Mouse (Mus musculus) kidney, postnatal 0 days (tissue): ENCODE measurements around the gene Fbxl2. TPM values are rescaled to one million over a fixed set of nuclear protein-coding genes. Genes with fewer than 3 reads are reported as not detected.

Experiments
- ATAC-seq: fragments of 200-750 bp; cut with Nextera tagmentation; replicated peaks from 2 replicates; pipeline ENCODE4 v1.8.0; 2017; ENCODE audit warnings: low read depth, moderate number of reproducible peaks, moderate TSS enrichment, moderate library complexity; ENCODE audit not compliant: low FRiP score
- DNase-seq: peaks from one replicate; pipeline ENCODE4 v3.0.0-alpha.2; 2016; ENCODE audit warnings: low spot score
- H3K27ac ChIP-seq: fragments of 300-500 bp; sonication (generic); 2 replicates; pipeline ENCODE4 v1.5.1; 2014; ENCODE audit warnings: mild to moderate bottlenecking
- H3K27me3 ChIP-seq: fragments of 300-500 bp; sonication (generic); 2 replicates; pipeline ENCODE4 v1.6.1; 2014; ENCODE audit warnings: low read length, mixed read lengths; ENCODE audit not compliant: insufficient read depth
- H3K36me3 ChIP-seq: fragments of 300-500 bp; sonication (generic); 2 replicates; pipeline ENCODE4 v1.6.1; 2014; ENCODE audit warnings: low read length, mixed read lengths; ENCODE audit not compliant: insufficient read depth
- H3K4me1 ChIP-seq: fragments of 300-500 bp; sonication (generic); replicated peaks from 2 replicates; pipeline ENCODE4 v1.6.1; 2014; ENCODE audit warnings: antibody characterized with exemption, low read length, mixed read lengths; ENCODE audit not compliant: insufficient read depth
- H3K4me2 ChIP-seq: fragments of 300-500 bp; sonication (generic); 2 replicates; pipeline ENCODE4 v1.6.1; 2014; ENCODE audit warnings: mild to moderate bottlenecking, low read length, moderate library complexity, mixed read lengths
- H3K4me3 ChIP-seq: fragments of 300-500 bp; sonication (generic); replicated peaks from 2 replicates; pipeline ENCODE4 v1.5.1; 2014; ENCODE audit warnings: low read depth, low read length
- H3K9ac ChIP-seq: fragments of 300-500 bp; sonication (generic); 2 replicates; pipeline ENCODE4 v1.6.1; 2014; ENCODE audit warnings: low read depth, low read length
- H3K9me3 ChIP-seq: fragments of 300-500 bp; sonication (generic); replicated peaks from 2 replicates; pipeline ENCODE4 v1.6.1; 2016; ENCODE audit warnings: low read length, inconsistent platforms, mixed read lengths
- CTCF ChIP-seq: IDR thresholded peaks from 2 replicates; pipeline ENCODE4 v1.5.1; 2016; ENCODE audit warnings: antibody characterized with exemption, low read depth, mild to moderate bottlenecking, moderate library complexity
- WGBS: fragments of 180-500 bp; shearing (Covaris S2); extraction: QIAGEN DNeasy Blood & Tissue Kit; methylation state at CpG from one replicate; pipeline ENCODE4 v1.1.7; 2014; 5-methylcytosine and 5-hydroxymethylcytosine counted together
- polyA plus RNA-seq: library from polyadenylated mRNA; unstranded; fragments of >200 nt; fragmentation: Nextera tagmentation; extraction: Ambion mirVana; gene quantifications from 2 replicates; pipeline ENCODE4 v1.2.1, GENCODE M21; 2015

Fbxl2 gene
- polyA plus RNA-seq, 1 experiment from 2014 or later: 2.8 TPM

DNA sequence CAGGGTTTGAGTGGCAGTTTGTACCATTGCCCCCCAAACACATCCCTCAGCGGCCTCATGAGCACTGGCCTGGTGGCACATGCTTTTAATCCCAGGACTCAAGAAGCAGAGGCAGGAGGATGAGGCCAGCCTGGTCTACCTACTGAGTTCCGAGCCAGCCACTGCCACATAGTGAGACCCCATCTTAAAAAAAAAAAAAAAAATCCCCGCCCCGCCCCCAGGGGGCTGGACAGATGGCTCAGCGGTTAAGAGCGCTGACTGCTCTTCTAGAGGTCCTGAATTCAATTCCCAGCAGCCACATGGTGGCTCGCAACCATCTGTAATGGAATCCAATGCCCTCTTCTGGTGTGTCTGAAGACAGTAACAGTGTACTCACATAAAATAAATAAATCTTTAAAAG lies 4.1 kb upstream of the Fbxl2 start:
- no peak overlapping the region for H3K9ac ChIP-seq
- H3K4me3 ChIP-seq: no peak overlapping the region
- no peak overlapping the region for H3K27ac ChIP-seq
- ATAC-seq (no peak), DNase-seq (no peak)
- no peak overlapping the region for H3K4me2 ChIP-seq
- no peaks in the 10 kb centered on the region for H3K4me1 ChIP-seq
- H3K9me3 ChIP-seq: no peaks in the 10 kb centered on the region
- H3K27me3 ChIP-seq: no peaks in the 10 kb centered on the region
- H3K36me3 ChIP-seq: no peaks in the 10 kb centered on the region
- TF ChIP-seq CTCF: no peak
- 84% methylated on average over 7 of the region's 7 CpGs for WGBS

- no peak for DNase-seq
- H3K4me2 ChIP-seq: no peak overlapping the region
- no peak for ATAC-seq
- H3K27me3 ChIP-seq: no peaks in the 10 kb centered on the region
- no peak overlapping the region for H3K27ac ChIP-seq
- H3K9ac ChIP-seq: no peak overlapping the region
- WGBS: 88% methylated on average over 7 of the region's 7 CpGs
- no peaks in the 10 kb centered on the region for H3K36me3 ChIP-seq
- H3K4me3 ChIP-seq: no peak overlapping the region
- TF ChIP-seq CTCF: no peak
- no peaks in the 10 kb centered on the region for H3K4me1 ChIP-seq
- no peaks in the 10 kb centered on the region for H3K9me3 ChIP-seq
Observed at GRCm38 (mm10) chr9:114046676-114047075, 685 bp upstream of the Fbxl2 start.

DNA sequence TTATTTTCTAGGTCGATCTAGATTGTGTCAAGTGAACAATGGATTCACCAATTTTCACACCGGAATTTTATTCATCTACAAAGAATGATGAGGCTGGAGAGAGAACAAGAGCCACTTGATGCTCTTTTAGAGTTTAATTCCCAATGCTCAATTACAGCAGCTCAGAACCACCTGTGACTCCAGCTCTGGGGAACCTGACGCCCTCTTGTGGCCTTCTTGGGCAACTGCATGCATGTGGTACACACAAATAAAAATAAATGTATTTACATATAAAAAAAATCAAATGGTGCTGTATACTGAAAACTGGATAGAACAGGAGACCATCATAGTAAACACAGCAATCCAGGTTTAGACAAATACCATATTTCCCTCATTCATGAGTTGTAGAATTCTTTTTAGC lies 1.5 kb downstream of the Fbxl2 start:
- Histone ChIP-seq H3K36me3 (no peaks in the 10 kb centered on the region), H3K27me3 (no peaks in the 10 kb centered on the region), H3K4me3 (no peak overlapping the region), H3K4me2 (no peak overlapping the region), H3K4me1 (no peaks in the 10 kb centered on the region), H3K9ac (no peak overlapping the region), H3K9me3 (no peaks in the 10 kb centered on the region), H3K27ac (no peak overlapping the region)
- TF ChIP-seq CTCF: peak; percentile 69
- ATAC-seq (no peak), DNase-seq (no peak)
- WGBS: 53% methylated on average over 3 of the region's 3 CpGs

GRCm38 (mm10) chr9:114042490-114042889 lies 3.5 kb downstream of the Fbxl2 start:
- no peak overlapping the region for H3K4me2 ChIP-seq
- no peak overlapping the region for H3K27ac ChIP-seq
- H3K27me3 ChIP-seq: no peaks in the 10 kb centered on the region
- H3K9me3 ChIP-seq: no peaks in the 10 kb centered on the region
- 48% methylated on average over 6 of the region's 6 CpGs for WGBS
- ATAC-seq (no peak), DNase-seq (no peak)
- no peaks in the 10 kb centered on the region for H3K4me1 ChIP-seq
- no peaks in the 10 kb centered on the region for H3K36me3 ChIP-seq
- TF ChIP-seq CTCF: no peak
- no peak overlapping the region for H3K4me3 ChIP-seq
- H3K9ac ChIP-seq: no peak overlapping the region

GRCm38 (mm10) chr9:114040945-114041344 lies 5.0 kb downstream of the Fbxl2 start:
- no peaks in the 10 kb centered on the region for H3K9me3 ChIP-seq

GRCm38 (mm10) chr9:114026261-114026934 lies 19.6 kb downstream of the Fbxl2 start:
- DNase-seq (peak; percentile 84), ATAC-seq (peak; percentile 96)
- whole genome bisulfite sequencing: under 1% methylated on average over 49 of the region's 52 CpGs
- peak overlapping the region; percentile 76 for H3K4me2 ChIP-seq
- H3K9me3 ChIP-seq: no peaks in the 10 kb centered on the region
- H3K9ac ChIP-seq: peak overlapping the region; percentile 38; the same call in 1 of the 2 replicates
- H3K4me1 ChIP-seq: peaks cover 4% of the 10 kb centered on the region; the same call in 1 of the 2 replicates
- no peaks in the 10 kb centered on the region for H3K36me3 ChIP-seq
- H3K4me3 ChIP-seq: peak overlapping the region; percentile 47
- H3K27me3 ChIP-seq: no peaks in the 10 kb centered on the region
- no peak overlapping the region for H3K27ac ChIP-seq
- peak; percentile 11; the same call in 1 of the 2 replicates for TF ChIP-seq CTCF

More at GRCm38 (mm10) chr9:114040945-114041344, 5.0 kb downstream of the Fbxl2 start:
- Histone ChIP-seq H3K4me2 (no peak overlapping the region), H3K4me1 (no peaks in the 10 kb centered on the region), H3K27me3 (no peaks in the 10 kb centered on the region), H3K36me3 (no peaks in the 10 kb centered on the region), H3K9ac (no peak overlapping the region), H3K4me3 (no peak overlapping the region), H3K27ac (no peak overlapping the region)
- 83% methylated on average over 4 of the region's 4 CpGs for WGBS
- ATAC-seq (no peak), DNase-seq (no peak)
- TF ChIP-seq CTCF: peak; percentile 22; the same call in 1 of the 2 replicates
